Mouse (Mus musculus) bone marrow macrophage, adult 2 months (primary cell): ENCODE data around the gene Olfr263.

ENCODE experiments used
- CTCF ChIP-seq: IDR thresholded peaks from 2 replicates; pipeline ENCODE4 v1.5.1; 2012; ENCODE audit warnings: low read depth, mild to moderate bottlenecking, low read length, moderate library complexity
- POLR2A ChIP-seq: IDR thresholded peaks from 2 replicates; pipeline ENCODE4 v1.6.1; 2012; ENCODE audit warnings: mild to moderate bottlenecking, low read depth, low read length, borderline replicate concordance

DNA sequence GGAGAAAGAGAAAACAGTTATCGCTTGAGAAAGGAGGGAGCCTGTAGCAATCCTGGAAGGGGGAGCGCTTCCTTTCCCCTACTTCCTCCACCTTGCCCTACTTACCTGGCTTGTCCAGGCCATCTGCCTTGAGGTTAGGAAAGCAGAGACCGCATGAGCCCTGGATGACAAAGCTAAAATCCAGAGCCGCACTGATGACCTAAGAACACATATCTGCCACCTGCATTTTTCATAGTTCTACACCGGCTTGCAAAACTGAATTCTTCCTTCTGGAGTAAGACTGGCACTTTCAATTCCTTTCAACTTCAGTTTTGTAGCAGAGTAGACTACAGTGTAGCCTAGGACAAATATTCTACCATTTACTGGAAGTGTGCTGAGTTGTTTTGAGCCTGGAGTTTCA, 48.9 kb downstream of the Olfr263 start:
- TF ChIP-seq CTCF (no peak), POLR2A (no peak)
